Comparison of ENCODE assay signal across 10 mouse cellular contexts in the genomic region with DNA sequence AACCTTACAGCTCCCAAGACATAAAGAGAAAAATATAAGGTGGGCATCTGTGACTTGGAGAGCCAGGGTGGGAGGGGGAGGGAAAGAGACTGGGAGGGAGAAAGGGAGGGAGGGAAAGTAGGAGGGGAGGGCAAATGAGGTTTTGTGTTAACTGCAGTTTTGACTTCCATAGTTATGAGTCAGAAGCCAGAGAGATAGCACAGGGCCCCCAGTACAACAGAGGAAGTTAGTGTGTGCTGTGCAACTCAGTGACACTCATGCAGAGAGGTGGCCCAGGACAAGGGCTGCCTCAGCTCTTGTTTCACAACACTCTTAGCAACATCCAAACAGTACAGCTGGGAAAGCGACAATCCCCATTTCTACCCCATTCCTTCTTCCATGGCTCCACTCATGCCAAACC.
DNase-seq lines count a peak whose midpoint lies in the region; ATAC-seq and TF ChIP-seq lines count a peak whose summit lies in the region.
"Had no signal": no experiment of that assay in that cellular context is flagged by ENCODE, and none has a peak within 500 bp of the region (broad histone marks: within the 10 kb centered on the region; RNA-seq: fewer than 3 reads in every experiment).

No protein-coding gene starts in this region.

- H3K4me1 ChIP-seq in heart, adult 2 months (ENCODE audit: control insufficient read depth, insufficient read depth, low read length): peaks cover 9% of the 10 kb centered on the region
- H3K4me1 ChIP-seq in liver, embryonic 15.5 days (replicated peaks): peaks cover 25% of the 10 kb centered on the region
- H3K4me1 ChIP-seq: midbrain, embryonic 12.5 days had no signal

- intact Hi-C loops in heart, adult 2 months (cut with DNase I): no loop called here
- intact Hi-C loops in heart, postnatal 25 days (cut with DNase I): no loop called here

- 0 out of 2 replicates have a peak, but pooled peaks have one; percentile 42 for ATAC-seq in liver, embryonic 15.5 days (ENCODE audit: insufficient read depth)
- ATAC-seq: hindbrain, embryonic 16.5 days had no signal

- no peaks in the 10 kb centered on the region for H3K79me2 ChIP-seq in heart, adult 2 months (replicated peaks; ENCODE audit: control insufficient read depth, insufficient read depth, low read length)

- TF ChIP-seq EP300 in heart, adult 2 months (IDR thresholded peaks at IDR 0.05; ENCODE audit: insufficient read depth, low read depth, low read length): 0 out of 2 replicates have a peak, but pooled peaks have one; percentile 41

- H3K27me3 ChIP-seq in heart, adult 2 months (ENCODE audit: control insufficient read depth, insufficient read depth, low read length): no peaks in the 10 kb centered on the region
- H3K27me3 ChIP-seq in liver, embryonic 15.5 days: no peaks in the 10 kb centered on the region
- H3K27me3 ChIP-seq: midbrain, embryonic 12.5 days had no signal

- no peaks in the 10 kb centered on the region for H3K9me3 ChIP-seq in liver, embryonic 15.5 days (replicated peaks)
- H3K9me3 ChIP-seq: midbrain, embryonic 12.5 days had no signal

- H3K4me2 ChIP-seq in liver, embryonic 15.5 days: no peak overlapping the region
- H3K4me2 ChIP-seq: midbrain, embryonic 12.5 days had no signal

- peak in 1 of 2 experiments; percentile 47 for DNase-seq in heart, adult 2 months
- DNase-seq in heart, postnatal 25 days (ENCODE audit: low spot score): no peak
- peak; percentile 87 for DNase-seq in 3T3-L1 (ENCODE audit: low read depth, low spot score)
- DNase-seq in brain, adult 2 months (ENCODE audit: low read depth, low spot score): peak; percentile 67
- no peak for DNase-seq in thymus, postnatal 14 days
- no peak for DNase-seq in urinary bladder, adult 18-20 months (ENCODE audit: low spot score in 2 of 2)
- DNase-seq in left cerebral cortex, adult 9 months (ENCODE audit: low spot score in 2 of 2): no peak

- H3K4me3 ChIP-seq in heart, adult 2 months: no peak overlapping the region
- H3K4me3 ChIP-seq in liver, embryonic 15.5 days (replicated peaks): no peak overlapping the region
- H3K4me3 ChIP-seq: midbrain, embryonic 12.5 days had no signal

- H3K36me3 ChIP-seq in heart, adult 2 months (ENCODE audit: control insufficient read depth, insufficient read depth, low read length): no peaks in the 10 kb centered on the region
- no peaks in the 10 kb centered on the region for H3K36me3 ChIP-seq in liver, embryonic 15.5 days (replicated peaks)
- H3K36me3 ChIP-seq: midbrain, embryonic 12.5 days had no signal

- no peak overlapping the region for H3K9ac ChIP-seq in heart, adult 2 months (ENCODE audit: low read depth, low read length)
- H3K9ac ChIP-seq in liver, embryonic 15.5 days: no peak overlapping the region
- H3K9ac ChIP-seq: midbrain, embryonic 12.5 days had no signal

- no peak for TF ChIP-seq POLR2A in heart, adult 2 months (IDR thresholded peaks at IDR 0.05; ENCODE audit: insufficient read depth, low read depth, low read length)

- peak overlapping the region; percentile 15; the same call in 1 of the 2 replicates for H3K27ac ChIP-seq in heart, adult 2 months
- H3K27ac ChIP-seq in liver, embryonic 15.5 days (replicated peaks): peak overlapping the region; percentile 12; the same call in 1 of the 2 replicates
- H3K27ac ChIP-seq: midbrain, embryonic 12.5 days had no signal

- TF ChIP-seq CTCF in heart, adult 2 months (IDR thresholded peaks at IDR 0.05): no peak

- 83% methylated on average over 1 of the region's 1 CpGs for WGBS in heart, adult 2 months
- 63% methylated on average over 1 of the region's 1 CpGs for WGBS in liver, embryonic 15.5 days (ENCODE audit: insufficient replicate concordance)

Comparison
In these comparisons a context has a peak if more than half of its experiments do, and no peak if none do; other contexts are left out.
1. DNase-seq: peak in 3T3-L1 (single experiment) and brain, adult 2 months (single experiment); none in heart, postnatal 25 days (single experiment), thymus, postnatal 14 days (single experiment), urinary bladder, adult 18-20 months (0 of 2) and left cerebral cortex, adult 9 months (0 of 2).